Mouse (Mus musculus) brain, adult 2 months (tissue): Measurements from ENCODE around the gene Ptger3.
A peak's percentile ranks its signal among the peaks of the same experiment; 100 is the strongest.

Experiments
- DNase-seq: peaks from one replicate; pipeline ENCODE4 v3.0.0; 2011; ENCODE audit warnings: low read depth, low spot score

Ptger3 gene

GRCm38 (mm10) chr3:157566725-157567565, at the start of gene Ptger3:
Ptger3 (plus strand) TSS chr3:157566892.
- DNase-seq = peak; percentile 43

GRCm38 (mm10) chr3:157517992-157518391, 48.7 kb upstream of the Ptger3 start:
- DNase-seq = no peak

GRCm38 (mm10) chr3:157520433-157520832, 46.3 kb upstream of the Ptger3 start:
- DNase-seq = peak; percentile 89

- DNase-seq = no peak
Observed at GRCm38 (mm10) chr3:157523834-157524233, 42.9 kb upstream of the Ptger3 start.

GRCm38 (mm10) chr3:157531585-157531984, 35.1 kb upstream of the Ptger3 start:
- no peak for DNase-seq

GRCm38 (mm10) chr3:157533964-157534785, 32.5 kb upstream of the Ptger3 start, which contains the start of gene Zranb2:
Zranb2 (plus strand) TSS chr3:157534160.
- DNase-seq = peak; percentile 96

- peak; percentile 51 for DNase-seq
Observed at GRCm38 (mm10) chr3:157534786-157535415, 31.8 kb upstream of the Ptger3 start.

GRCm38 (mm10) chr3:157549323-157549722, 17.4 kb upstream of the Ptger3 start:
- no peak for DNase-seq

GRCm38 (mm10) chr3:157549758-157550600, 16.7 kb upstream of the Ptger3 start:
- DNase-seq = no peak

- peak; percentile 76 for DNase-seq
Observed at GRCm38 (mm10) chr3:157565196-157565595, 1.5 kb upstream of the Ptger3 start.

- DNase-seq = peak; percentile 12
Observed at GRCm38 (mm10) chr3:157567566-157568132, 957 bp downstream of the Ptger3 start.

GRCm38 (mm10) chr3:157572011-157572410, 5.3 kb downstream of the Ptger3 start:
- DNase-seq = no peak

GRCm38 (mm10) chr3:157575441-157576342, 9.0 kb downstream of the Ptger3 start:
- no peak for DNase-seq

GRCm38 (mm10) chr3:157576343-157576722, 9.6 kb downstream of the Ptger3 start:
- no peak for DNase-seq

- DNase-seq = no peak
Observed at GRCm38 (mm10) chr3:157576862-157577261, 10.2 kb downstream of the Ptger3 start.

GRCm38 (mm10) chr3:157578469-157579170, 11.9 kb downstream of the Ptger3 start:
- DNase-seq = no peak

- DNase-seq = no peak
Observed at GRCm38 (mm10) chr3:157579376-157579775, 12.7 kb downstream of the Ptger3 start.

- no peak for DNase-seq
Observed at GRCm38 (mm10) chr3:157580299-157580698, 13.6 kb downstream of the Ptger3 start.

- DNase-seq = no peak
Observed at GRCm38 (mm10) chr3:157581755-157582154, 15.1 kb downstream of the Ptger3 start.
